Mouse (Mus musculus): ENCODE results near the gene Agbl1.
A peak's percentile ranks its signal among the peaks of the same experiment; 100 is the strongest.
"Not testable (repeated sequence)": the region's sequence is repeated elsewhere in the genome, so short reads cannot be mapped to it uniquely, and the experiment has no call there.

Agbl1 gene

DNA sequence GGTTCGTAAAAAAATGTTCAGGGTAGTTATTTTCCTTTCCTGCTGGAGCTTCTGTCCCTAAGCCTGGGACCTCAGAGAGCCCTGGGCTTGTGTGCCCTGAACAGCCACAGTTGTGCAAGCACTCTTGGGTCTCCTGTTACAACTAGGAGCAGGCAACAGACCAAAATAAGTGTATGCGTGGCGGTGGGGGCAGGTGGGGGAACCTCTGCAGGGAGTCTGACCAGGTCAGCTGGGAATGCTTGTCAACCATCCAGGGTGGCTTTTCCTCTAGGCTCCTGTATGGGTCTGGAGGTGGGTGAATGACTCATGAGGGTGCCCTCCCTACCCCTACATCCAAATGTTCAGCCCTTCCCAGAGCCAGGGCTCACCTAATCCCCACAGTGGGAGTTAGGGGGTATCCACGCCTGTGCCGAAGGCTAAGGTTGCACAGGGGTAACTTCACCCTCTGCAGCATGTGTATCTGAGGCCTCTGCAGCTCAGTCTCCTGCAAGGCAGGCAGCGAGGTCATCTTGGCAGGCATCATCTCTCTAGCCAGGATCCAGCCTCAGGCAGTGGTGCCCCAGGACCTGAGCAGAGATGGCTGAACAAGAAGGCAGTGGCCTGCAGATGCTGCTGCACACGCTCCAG is at the start of gene Agbl1:
Agbl1 (plus strand) TSS at position 577 of the 627 bp plus-strand sequence.
- DNase-seq = no peak

GRCm38 (mm10) chr7:76185005-76185658 is 44.6 kb upstream of the Agbl1 start:
- DNase-seq = no peak

- DNase-seq = no peak
Measured at GRCm38 (mm10) chr7:76185681-76186121, 44.0 kb upstream of the Agbl1 start.

DNA sequence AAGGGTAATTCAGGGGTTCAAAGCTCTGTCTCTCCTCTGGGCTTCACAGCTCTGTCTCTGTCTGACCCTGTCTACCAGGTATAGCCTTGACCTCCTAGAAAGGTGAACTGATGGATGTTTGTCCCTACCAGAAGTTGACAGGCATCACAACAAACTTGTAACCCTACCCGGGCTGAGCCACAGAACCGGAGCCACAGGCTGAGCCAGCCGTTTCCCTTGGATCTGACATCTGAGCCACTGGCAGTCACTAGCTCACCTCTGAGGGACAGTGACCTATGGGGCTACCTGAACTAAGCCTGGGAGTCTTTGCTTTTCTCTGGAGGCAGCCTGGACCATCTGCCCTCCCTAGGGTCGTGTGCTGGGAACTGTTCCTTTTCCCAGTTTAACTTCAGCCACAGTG is 11.1 kb upstream of the Agbl1 start:
- DNase-seq = no peak

DNA sequence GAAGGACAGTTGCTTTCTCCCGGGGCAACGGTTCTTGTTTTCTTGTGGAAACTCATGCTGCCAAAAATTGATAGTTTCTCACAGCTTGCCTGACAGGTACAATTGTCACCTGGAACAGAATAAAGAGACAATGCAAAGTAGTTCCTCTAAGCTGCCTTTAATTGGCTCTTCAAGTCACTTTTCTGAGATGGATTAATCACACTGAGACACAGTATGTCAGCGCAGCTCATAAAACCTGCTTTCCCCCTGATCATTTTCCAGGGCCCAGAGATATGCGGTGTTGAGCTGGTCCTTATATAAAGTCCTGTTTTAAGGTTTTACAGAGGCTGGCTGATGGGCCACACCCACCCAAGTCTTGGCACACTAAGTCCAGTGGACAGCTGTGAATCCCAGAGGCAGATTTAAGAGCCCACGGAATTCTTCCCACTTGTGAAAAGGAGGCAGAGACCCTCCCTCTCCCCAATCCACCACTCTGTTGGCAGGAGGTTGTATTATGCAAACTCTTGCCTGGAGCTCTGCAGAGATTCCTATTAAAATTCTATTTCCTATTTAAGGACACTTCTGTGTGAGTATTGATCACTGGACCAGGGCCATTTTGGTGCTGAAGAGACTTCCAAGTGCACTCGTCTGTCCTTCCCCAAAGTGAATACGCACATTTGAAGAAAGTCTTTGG is 9.8 kb upstream of the Agbl1 start:
- no peak for DNase-seq

GRCm38 (mm10) chr7:76222691-76223090 is 7.0 kb upstream of the Agbl1 start:
- no peak for DNase-seq

DNA sequence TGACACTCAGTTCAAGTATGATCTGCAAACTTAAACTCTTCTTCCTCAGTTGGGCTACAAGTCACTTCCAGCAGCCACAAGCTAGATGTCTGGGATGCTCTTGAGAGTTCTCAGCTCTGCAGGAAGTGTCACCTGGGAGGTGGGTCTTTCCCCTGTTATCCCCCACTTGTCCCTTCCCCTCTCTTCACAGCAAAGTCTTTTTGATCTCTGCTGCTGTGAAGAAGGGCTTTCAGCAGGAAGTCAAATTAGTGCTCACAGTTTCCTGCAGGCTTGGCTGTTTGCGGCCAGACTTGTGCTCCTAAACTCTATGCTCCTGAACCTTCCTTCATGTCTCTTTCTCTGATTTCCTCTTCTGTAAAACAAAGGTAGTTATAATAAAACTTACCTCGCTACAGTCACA is 806 bp upstream of the Agbl1 start:
- DNase-seq = no peak

- DNase-seq = no peak
Measured at GRCm38 (mm10) chr7:76234321-76234720, 4.6 kb downstream of the Agbl1 start.

GRCm38 (mm10) chr7:76237497-76237896 is 7.8 kb downstream of the Agbl1 start:
- no peak for DNase-seq

GRCm38 (mm10) chr7:76244839-76245238 is 15.2 kb downstream of the Agbl1 start:
- not testable (repeated sequence) for DNase-seq

DNA sequence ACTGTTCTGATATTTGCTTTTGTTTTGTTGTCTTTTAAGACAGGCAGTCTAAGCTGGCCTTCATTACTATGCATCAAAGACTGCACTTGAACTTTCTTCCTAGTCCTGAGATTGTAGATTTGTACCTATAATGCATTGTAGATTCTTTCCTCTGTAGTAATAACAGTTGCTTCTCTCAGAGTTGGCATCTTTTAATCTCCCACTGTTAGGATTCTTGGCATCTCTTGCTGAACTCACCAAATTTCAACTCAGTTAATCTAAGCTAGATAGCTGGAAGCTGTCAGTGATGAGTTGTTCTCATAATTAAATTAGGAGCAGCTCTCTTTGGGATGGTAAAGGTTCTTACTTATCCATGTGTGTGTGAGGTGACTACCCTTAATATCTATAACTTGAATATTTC is 45.4 kb downstream of the Agbl1 start:
- no peak for DNase-seq

DNA sequence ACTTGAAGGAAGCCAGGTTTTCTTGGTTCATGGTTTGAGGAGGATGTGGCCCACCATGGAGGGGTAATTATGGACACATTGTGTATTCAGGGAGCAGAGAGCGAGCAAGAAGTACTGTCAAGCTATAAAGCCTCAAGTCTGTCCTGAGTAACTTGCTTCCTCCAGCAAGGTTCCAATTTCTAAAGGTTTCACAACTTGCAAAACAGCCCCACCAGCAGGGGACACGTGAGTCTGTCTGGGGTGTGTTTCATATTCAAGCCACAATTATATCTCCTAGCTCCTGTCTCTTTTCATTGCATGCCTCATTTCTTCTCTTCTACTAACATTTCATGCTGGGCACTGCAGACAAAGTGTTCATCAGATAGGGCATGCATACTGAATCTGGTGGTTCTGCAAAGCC is 53.1 kb downstream of the Agbl1 start:
- DNase-seq = no peak

- no peak for DNase-seq
Measured at GRCm38 (mm10) chr7:76287531-76287930, 57.8 kb downstream of the Agbl1 start.

GRCm38 (mm10) chr7:76321866-76322553 is 92.3 kb downstream of the Agbl1 start:
- no peak for DNase-seq

- no peak for DNase-seq
Measured at GRCm38 (mm10) chr7:76326091-76326490, 96.4 kb downstream of the Agbl1 start.

GRCm38 (mm10) chr7:76339308-76339707 is 109.6 kb downstream of the Agbl1 start:
- no peak for DNase-seq

- DNase-seq = no peak
Measured at GRCm38 (mm10) chr7:76341601-76342000, 111.9 kb downstream of the Agbl1 start.

- DNase-seq = peak; percentile 9
Measured at GRCm38 (mm10) chr7:76353469-76353868, 123.8 kb downstream of the Agbl1 start.

GRCm38 (mm10) chr7:76354510-76354909 is 124.8 kb downstream of the Agbl1 start:
- peak; percentile 59 for DNase-seq

- DNase-seq = no peak
Measured at GRCm38 (mm10) chr7:76371269-76371668, 141.6 kb downstream of the Agbl1 start.

GRCm38 (mm10) chr7:76379493-76379892 is 149.8 kb downstream of the Agbl1 start:
- no peak for DNase-seq

GRCm38 (mm10) chr7:76381986-76382385 is 152.3 kb downstream of the Agbl1 start:
- DNase-seq = no peak

- DNase-seq = no peak
Measured at GRCm38 (mm10) chr7:76389240-76389639, 159.6 kb downstream of the Agbl1 start.
